Mouse (Mus musculus) kidney, embryonic 15.5 days (tissue): Measurements from ENCODE around the gene Pdlim4. TPM values are rescaled to one million over a fixed set of nuclear protein-coding genes. Genes with fewer than 3 reads are reported as not detected.

Experiments used
- ATAC-seq: fragments of 200-750 bp; cut with Nextera tagmentation; replicated peaks from 2 replicates; pipeline ENCODE4 v1.8.0; 2017; ENCODE audit warnings: moderate TSS enrichment; ENCODE audit not compliant: low FRiP score
- H3K27ac ChIP-seq: fragments of 300-500 bp; sonication (generic); 2 replicates; pipeline ENCODE4 v1.5.1; 2015; ENCODE audit warnings: mild to moderate bottlenecking, inconsistent platforms
- H3K27me3 ChIP-seq: fragments of 300-500 bp; sonication (generic); 2 replicates; pipeline ENCODE4 v1.6.1; 2015; ENCODE audit warnings: inconsistent platforms
- H3K36me3 ChIP-seq: fragments of 300-500 bp; sonication (generic); 2 replicates; pipeline ENCODE4 v1.6.1; 2015; ENCODE audit warnings: inconsistent platforms
- H3K4me1 ChIP-seq: fragments of 300-500 bp; sonication (generic); 2 replicates; pipeline ENCODE4 v1.6.1; 2015; ENCODE audit warnings: inconsistent platforms
- H3K4me2 ChIP-seq: fragments of 300-500 bp; sonication (generic); 2 replicates; pipeline ENCODE4 v1.6.1; 2015; ENCODE audit warnings: moderate library complexity, mild to moderate bottlenecking, inconsistent platforms
- H3K4me3 ChIP-seq: fragments of 300-500 bp; sonication (generic); replicated peaks from 2 replicates; pipeline ENCODE4 v1.5.1; 2015; ENCODE audit warnings: mild to moderate bottlenecking, inconsistent platforms
- H3K9ac ChIP-seq: fragments of 300-500 bp; sonication (generic); 2 replicates; pipeline ENCODE4 v1.6.1; 2015; ENCODE audit warnings: mild to moderate bottlenecking, inconsistent platforms
- H3K9me3 ChIP-seq: fragments of 300-500 bp; sonication (generic); replicated peaks from 2 replicates; pipeline ENCODE4 v1.6.1; 2016; ENCODE audit warnings: inconsistent platforms
- WGBS: fragments of 180-500 bp; shearing (Covaris S2); methylation state at CpG from one replicate; pipeline ENCODE4 v1.1.7; 2015; ENCODE audit warnings: mixed read lengths; 5-methylcytosine and 5-hydroxymethylcytosine counted together
- polyA plus RNA-seq: library from polyadenylated mRNA; unstranded; fragments of >200 nt; fragmentation: Nextera tagmentation; extraction: Ambion mirVana; gene quantifications from 2 replicates; pipeline ENCODE4 v1.2.1, GENCODE M21; 2015

Pdlim4 gene
- polyA plus RNA-seq, 1 experiment from 2014 or later, result 53.2 TPM

DNA sequence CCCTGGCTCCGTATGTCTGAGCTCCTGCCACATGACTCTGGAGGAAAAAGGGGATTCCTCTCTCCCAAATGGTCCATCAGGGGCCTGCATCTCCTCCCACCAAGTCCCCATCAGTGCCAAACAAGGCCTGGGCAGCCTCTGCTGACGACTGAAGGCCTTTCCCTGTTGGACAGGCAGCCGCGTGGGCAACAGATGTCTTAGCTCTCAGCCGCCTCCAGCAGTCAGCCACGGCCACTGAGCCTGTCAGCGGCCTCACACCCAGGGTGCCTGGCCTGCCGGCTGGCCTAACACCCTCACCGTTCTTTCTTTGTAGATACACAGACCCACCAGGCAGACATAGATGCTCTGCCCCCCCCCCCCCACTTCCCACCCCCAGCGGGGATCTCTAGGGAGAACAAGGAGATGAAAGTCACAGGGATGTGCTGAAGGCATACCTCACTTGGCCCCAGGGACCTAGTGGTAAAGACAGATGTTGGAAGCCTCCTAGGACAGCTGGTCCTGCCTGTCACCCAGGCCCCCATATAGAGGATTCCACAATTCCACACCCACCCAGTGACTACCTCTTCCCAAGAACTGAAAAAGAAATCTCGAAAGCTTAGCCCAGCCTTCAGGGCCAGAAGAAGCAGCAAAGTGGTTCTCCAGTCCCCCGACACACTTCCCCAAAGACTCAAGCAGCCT, 1.4 kb downstream of the Pdlim4 start:
- H3K4me1 ChIP-seq, result peaks cover 54% of the 10 kb centered on the region
- ATAC-seq, result peak; percentile 17; the same call in 1 of the 2 replicates

DNA sequence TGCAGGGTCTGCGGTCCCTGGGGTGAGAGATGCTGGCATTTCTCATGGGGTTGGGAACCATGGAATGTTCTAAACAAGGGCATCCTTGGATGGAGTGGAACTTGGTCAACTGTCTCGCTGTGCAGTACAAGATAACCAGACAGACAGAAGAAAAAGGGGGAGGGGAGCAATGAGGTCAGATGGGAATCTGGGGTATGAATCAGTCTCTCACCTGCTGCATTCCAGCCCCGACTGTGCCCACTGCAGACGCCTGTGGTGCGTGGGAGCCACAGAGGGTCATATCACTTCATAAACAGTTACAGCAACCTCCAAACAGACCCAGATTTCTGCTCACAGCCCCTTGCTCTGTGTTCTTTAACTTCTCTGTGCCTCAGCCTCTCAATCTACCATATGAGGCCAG, 2.4 kb downstream of the Pdlim4 start:
- Histone ChIP-seq H3K36me3 (no peaks in the 10 kb centered on the region), H3K27ac (no peak overlapping the region), H3K4me2 (peak overlapping the region; percentile 92; the same call in 1 of the 2 replicates), H3K27me3 (no peaks in the 10 kb centered on the region; the same call in none of the 2 replicates), H3K4me1 (peaks cover 65% of the 10 kb centered on the region), H3K4me3 (no peak overlapping the region), H3K9ac (no peak overlapping the region), H3K9me3 (no peaks in the 10 kb centered on the region)
- WGBS, result 59% methylated on average over 5 of the region's 5 CpGs
- ATAC-seq, result no peak

More for the DNA sequence above, 1.4 kb downstream of the Pdlim4 start:
- Histone ChIP-seq H3K4me3 (peak overlapping the region; percentile 59), H3K27ac (peak overlapping the region; percentile 84), H3K27me3 (no peaks in the 10 kb centered on the region; the same call in none of the 2 replicates), H3K9ac (peak overlapping the region; percentile 63), H3K4me2 (peak overlapping the region; percentile 92), H3K9me3 (no peaks in the 10 kb centered on the region), H3K36me3 (no peaks in the 10 kb centered on the region)
- WGBS, result 25% methylated on average over 12 of the region's 12 CpGs

DNA sequence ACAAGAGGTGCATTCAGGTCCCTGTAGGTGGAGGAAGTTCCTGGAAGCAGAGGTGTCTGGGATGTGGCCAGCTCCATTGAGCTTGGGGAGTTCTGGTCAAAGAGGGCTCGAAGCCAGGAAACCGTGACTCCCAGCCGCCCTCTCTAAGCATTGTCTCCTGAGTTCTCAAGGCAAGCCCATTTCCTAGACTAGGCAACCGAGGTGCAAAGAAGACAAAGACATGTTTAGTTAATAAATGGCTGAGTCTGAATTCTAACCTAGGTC, 3.0 kb downstream of the Pdlim4 start:
- ATAC-seq, result no peak
- Histone ChIP-seq H3K4me3 (no peak overlapping the region), H3K9me3 (no peaks in the 10 kb centered on the region), H3K4me1 (peaks cover 68% of the 10 kb centered on the region), H3K27ac (no peak overlapping the region), H3K36me3 (no peaks in the 10 kb centered on the region), H3K4me2 (no peak overlapping the region), H3K9ac (no peak overlapping the region), H3K27me3 (no peaks in the 10 kb centered on the region; the same call in none of the 2 replicates)
- WGBS, result 78% methylated on average over 4 of the region's 4 CpGs

- no peak for ATAC-seq
- H3K4me1 ChIP-seq, result peaks cover 74% of the 10 kb centered on the region
- no peak overlapping the region for H3K4me3 ChIP-seq
- 90% methylated on average over 12 of the region's 12 CpGs for WGBS
- no peak overlapping the region for H3K9ac ChIP-seq
- H3K27me3 ChIP-seq, result no peaks in the 10 kb centered on the region; the same call in none of the 2 replicates
- H3K27ac ChIP-seq, result no peak overlapping the region
- H3K4me2 ChIP-seq, result no peak overlapping the region
- H3K9me3 ChIP-seq, result no peaks in the 10 kb centered on the region
- no peaks in the 10 kb centered on the region for H3K36me3 ChIP-seq
Observed at GRCm38 (mm10) chr11:54065106-54065914, 3.5 kb downstream of the Pdlim4 start.

DNA sequence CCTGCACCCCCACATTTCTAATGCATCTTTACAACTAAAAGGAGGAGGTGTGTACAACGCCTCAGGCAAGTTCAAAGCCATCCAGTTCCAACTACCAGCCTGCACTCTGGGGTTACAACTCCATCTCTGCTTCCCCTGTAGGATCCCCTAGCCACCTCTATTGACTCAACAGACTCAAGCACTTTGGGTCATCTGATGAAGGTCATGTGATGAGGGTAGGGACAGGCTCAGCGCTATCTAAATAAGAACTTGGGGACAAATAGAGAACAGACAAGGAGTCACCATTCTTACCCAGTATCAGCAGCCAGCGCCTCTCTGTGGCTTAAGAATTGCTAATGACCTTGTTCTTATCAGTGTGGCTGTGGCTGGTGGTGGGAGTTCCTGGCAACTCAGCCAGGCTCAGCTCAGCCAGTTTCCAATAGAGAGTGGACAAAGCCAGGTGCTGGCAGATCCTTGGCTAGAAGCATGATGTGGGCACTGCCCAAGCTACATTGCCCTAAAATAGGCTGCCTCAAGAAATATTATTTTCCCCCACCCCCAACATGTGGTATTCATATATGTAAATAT, 4.3 kb downstream of the Pdlim4 start:
- Histone ChIP-seq H3K27ac (no peak overlapping the region), H3K36me3 (no peaks in the 10 kb centered on the region), H3K27me3 (no peaks in the 10 kb centered on the region; the same call in none of the 2 replicates), H3K9ac (no peak overlapping the region), H3K4me1 (peaks cover 79% of the 10 kb centered on the region), H3K4me2 (no peak overlapping the region), H3K9me3 (no peaks in the 10 kb centered on the region), H3K4me3 (no peak overlapping the region)
- 82% methylated on average over 3 of the region's 3 CpGs for WGBS
- ATAC-seq, result no peak

DNA sequence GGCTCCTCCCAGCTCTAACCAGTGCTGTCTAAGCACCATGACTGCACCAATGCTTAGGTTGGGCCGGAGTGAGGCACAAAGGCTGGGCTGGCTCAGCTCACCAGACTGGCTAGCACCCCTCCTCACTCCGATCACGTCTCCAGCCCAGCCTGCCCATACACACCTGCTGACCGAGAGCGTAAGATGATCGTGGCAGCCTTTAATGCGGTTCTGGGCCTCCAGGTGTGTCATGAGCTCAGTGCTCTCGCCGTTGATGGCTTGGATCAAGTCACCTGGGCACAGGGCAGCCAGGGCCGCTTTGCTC, 5.4 kb downstream of the Pdlim4 start:
- Histone ChIP-seq H3K9me3 (no peaks in the 10 kb centered on the region), H3K4me1 (peaks cover 78% of the 10 kb centered on the region), H3K36me3 (no peaks in the 10 kb centered on the region), H3K4me2 (no peak overlapping the region), H3K9ac (no peak overlapping the region), H3K27ac (0 out of 2 replicates have a peak overlapping the region, but pooled peaks have one; percentile 38), H3K27me3 (no peaks in the 10 kb centered on the region; the same call in none of the 2 replicates), H3K4me3 (no peak overlapping the region)
- WGBS, result 88% methylated on average over 10 of the region's 10 CpGs
- ATAC-seq, result no peak

- Histone ChIP-seq H3K9ac (no peak overlapping the region), H3K9me3 (no peaks in the 10 kb centered on the region), H3K4me2 (no peak overlapping the region), H3K4me3 (no peak overlapping the region), H3K27me3 (no peaks in the 10 kb centered on the region; the same call in none of the 2 replicates), H3K27ac (peak overlapping the region; percentile 66), H3K4me1 (peaks cover 78% of the 10 kb centered on the region), H3K36me3 (no peaks in the 10 kb centered on the region)
- no peak for ATAC-seq
- WGBS, result 61% methylated on average over 9 of the region's 9 CpGs
Observed at GRCm38 (mm10) chr11:54062753-54063471, 5.9 kb downstream of the Pdlim4 start.

DNA sequence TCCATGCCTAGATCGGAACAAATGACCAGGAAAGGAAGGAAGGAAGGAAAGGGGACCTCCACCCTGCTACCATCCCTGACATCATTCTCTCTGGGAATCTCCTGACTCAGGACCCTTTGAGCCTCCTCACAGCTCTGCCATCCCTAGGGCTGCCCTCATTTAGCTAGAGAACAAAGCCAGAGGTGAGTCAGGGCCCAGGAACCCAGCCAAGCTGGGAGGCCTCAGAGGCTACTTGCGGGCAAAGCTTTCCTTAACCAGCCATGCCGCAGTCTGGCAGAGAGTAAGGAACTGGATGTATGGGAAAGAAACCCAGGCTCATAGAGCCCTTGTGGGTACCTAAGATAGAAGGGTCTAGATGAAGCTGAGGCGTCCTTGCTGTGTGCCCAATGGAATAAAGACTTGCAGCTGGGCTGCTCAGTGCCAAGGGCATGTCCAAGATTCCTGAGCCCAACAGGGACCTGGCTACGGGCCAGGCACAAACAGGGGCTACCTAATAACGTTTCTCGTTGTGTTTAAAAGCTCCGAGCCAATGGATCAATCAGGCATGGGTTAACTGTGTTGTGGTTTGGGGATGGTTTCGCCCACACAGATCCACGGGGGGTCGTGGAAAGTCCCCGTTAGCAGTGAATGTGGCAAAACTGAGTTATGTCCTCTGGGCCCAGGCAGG, 6.6 kb downstream of the Pdlim4 start:
- Histone ChIP-seq H3K4me2 (no peak overlapping the region), H3K9me3 (no peaks in the 10 kb centered on the region), H3K36me3 (no peaks in the 10 kb centered on the region), H3K27ac (peak overlapping the region; percentile 66), H3K9ac (no peak overlapping the region), H3K27me3 (no peaks in the 10 kb centered on the region), H3K4me1 (peaks cover 78% of the 10 kb centered on the region), H3K4me3 (no peak overlapping the region)
- WGBS, result 64% methylated on average over 12 of the region's 12 CpGs
- no peak for ATAC-seq

- Histone ChIP-seq H3K4me2 (0 out of 2 replicates have a peak overlapping the region, but pooled peaks have one; percentile 2), H3K4me3 (no peak overlapping the region), H3K4me1 (peaks cover 67% of the 10 kb centered on the region), H3K9me3 (no peaks in the 10 kb centered on the region), H3K27ac (peak overlapping the region; percentile 70), H3K9ac (no peak overlapping the region), H3K36me3 (0 out of 2 replicates have a peak, but pooled peaks cover 8% of the 10 kb centered on the region), H3K27me3 (no peaks in the 10 kb centered on the region)
- peak; percentile 75 for ATAC-seq
- 10% methylated on average over 9 of the region's 9 CpGs for WGBS
Observed at GRCm38 (mm10) chr11:54060316-54060715, 8.5 kb downstream of the Pdlim4 start.

GRCm38 (mm10) chr11:54059526-54059925, 9.3 kb downstream of the Pdlim4 start:
- ATAC-seq, result no peak
- H3K36me3 ChIP-seq, result peaks cover 13% of the 10 kb centered on the region; the same call in 1 of the 2 replicates
- no peaks in the 10 kb centered on the region for H3K9me3 ChIP-seq
- H3K27ac ChIP-seq, result peak overlapping the region; percentile 70; the same call in 1 of the 2 replicates
- 46% methylated on average over 1 of the region's 1 CpGs for WGBS
- no peak overlapping the region for H3K4me3 ChIP-seq
- no peak overlapping the region for H3K4me2 ChIP-seq
- H3K4me1 ChIP-seq, result peaks cover 67% of the 10 kb centered on the region
- no peak overlapping the region for H3K9ac ChIP-seq
- no peaks in the 10 kb centered on the region for H3K27me3 ChIP-seq

DNA sequence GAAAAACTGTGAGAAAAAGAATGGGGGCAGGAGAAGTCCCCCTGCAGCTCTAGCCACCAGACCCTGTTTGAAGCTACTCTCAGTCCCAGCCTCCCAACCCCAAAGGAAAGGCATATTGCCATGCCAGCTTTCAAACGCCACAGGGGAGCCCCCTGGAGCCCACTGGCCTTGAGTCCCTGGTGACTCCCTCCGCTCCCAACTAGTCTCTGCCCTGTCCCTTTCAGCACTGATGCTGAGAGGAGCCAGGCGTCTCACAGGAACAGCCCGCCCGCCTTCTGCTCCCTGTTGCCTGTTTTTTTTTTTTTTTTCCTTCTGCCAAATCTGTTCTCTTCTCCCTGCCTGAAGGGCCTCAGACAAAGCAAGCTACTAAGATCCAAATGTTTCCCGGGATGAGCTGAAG, 10.2 kb downstream of the Pdlim4 start:
- 26% methylated on average over 6 of the region's 6 CpGs for WGBS
- no peak overlapping the region for H3K4me2 ChIP-seq
- peak overlapping the region; percentile 13; the same call in 1 of the 2 replicates for H3K27ac ChIP-seq
- H3K9me3 ChIP-seq, result no peaks in the 10 kb centered on the region
- no peak overlapping the region for H3K4me3 ChIP-seq
- ATAC-seq, result no peak
- no peak overlapping the region for H3K9ac ChIP-seq
- H3K36me3 ChIP-seq, result peaks cover 13% of the 10 kb centered on the region; the same call in 1 of the 2 replicates
- peaks cover 66% of the 10 kb centered on the region for H3K4me1 ChIP-seq
- H3K27me3 ChIP-seq, result no peaks in the 10 kb centered on the region
